Mouse (Mus musculus) testis, adult 2 months (tissue): ENCODE results near the gene Dntt. TPM values are rescaled to one million over a fixed set of nuclear protein-coding genes. Genes with fewer than 3 reads are reported as not detected.

Experiments
- H3K27ac ChIP-seq: fragments of 200-500 bp; 2 replicates; pipeline ENCODE4 v1.5.1; 2012; ENCODE audit warnings: low read depth, low read length; ENCODE audit not compliant: control insufficient read depth, insufficient read depth
- H3K27me3 ChIP-seq: fragments of 200-500 bp; 2 replicates; pipeline ENCODE4 v1.6.1; 2012; ENCODE audit warnings: mild to moderate bottlenecking, low read length, moderate library complexity; ENCODE audit not compliant: control insufficient read depth, insufficient read depth
- H3K36me3 ChIP-seq: fragments of 200-500 bp; 2 replicates; pipeline ENCODE4 v1.6.1; 2012; ENCODE audit warnings: mild to moderate bottlenecking, low read length; ENCODE audit not compliant: control insufficient read depth, insufficient read depth
- H3K4me1 ChIP-seq: fragments of 200-500 bp; 2 replicates; pipeline ENCODE4 v1.6.1; 2012; ENCODE audit warnings: low read length; ENCODE audit not compliant: control insufficient read depth, insufficient read depth
- H3K4me3 ChIP-seq: fragments of 200-500 bp; 2 replicates; pipeline ENCODE4 v1.5.1; 2012; ENCODE audit warnings: low read depth, mild to moderate bottlenecking, low read length, moderate library complexity, mixed read lengths; ENCODE audit not compliant: control insufficient read depth
- CTCF ChIP-seq: fragments of 200-500 bp; IDR thresholded peaks from 2 replicates; pipeline ENCODE4 v1.5.1; 2012; ENCODE audit warnings: low read depth, mild to moderate bottlenecking, inconsistent platforms, low read length, moderate library complexity; ENCODE audit not compliant: control insufficient read depth, insufficient read depth, insufficient replicate concordance
- POLR2A ChIP-seq: fragments of 200-500 bp; IDR thresholded peaks from 2 replicates; pipeline ENCODE4 v1.6.1; 2012; ENCODE audit warnings: low read depth, mild to moderate bottlenecking, inconsistent platforms, low read length, moderate library complexity; ENCODE audit not compliant: control insufficient read depth
- polyA plus RNA-seq: library from polyadenylated mRNA; depleted of rRNA; stranded (reverse); fragments of >200 nt; gene quantifications from 2 replicates; pipeline ENCODE4 v1.2.3, GENCODE M21; 2012; rRNA removed

The Dntt gene
- polyA plus RNA-seq, 1 experiment: 0.25 TPM

- no peaks in the 10 kb centered on the region for H3K27me3 ChIP-seq
- TF ChIP-seq CTCF (no peak), POLR2A (no peak)
- no peak overlapping the region for H3K4me3 ChIP-seq
- no peaks in the 10 kb centered on the region for H3K36me3 ChIP-seq
- no peaks in the 10 kb centered on the region for H3K4me1 ChIP-seq
- H3K27ac ChIP-seq: no peak overlapping the region
These were observed 78.5 kb downstream of the Dntt start for GRCm38 (mm10) chr19:41107530-41107929.

- TF ChIP-seq POLR2A (no peak), CTCF (no peak)
- Histone ChIP-seq H3K4me1 (no peaks in the 10 kb centered on the region), H3K27me3 (no peaks in the 10 kb centered on the region), H3K27ac (no peak overlapping the region), H3K4me3 (no peak overlapping the region), H3K36me3 (no peaks in the 10 kb centered on the region)
These were observed 79.6 kb downstream of the Dntt start for GRCm38 (mm10) chr19:41108666-41109065.

Other genes starting within 250 kb of the Dntt start
- 1.7 TPM in 2 replicates for gene Ccnj, start 198.0 kb upstream of the Dntt start, polyA plus RNA-seq
- gene Zfp518a, start 134.6 kb upstream of the Dntt start, polyA plus RNA-seq: 2.2 and 3.6 TPM in 2 replicates
- gene Blnk, start 34.7 kb upstream of the Dntt start, polyA plus RNA-seq: 1.3 and 2.2 TPM in 2 replicates
- not detected in 2 replicates for gene Opalin, start 47.8 kb downstream of the Dntt start, polyA plus RNA-seq
- gene Tll2, start 177.6 kb downstream of the Dntt start, polyA plus RNA-seq: 0.32 and 0.40 TPM in 2 replicates
- 29.6 and 40.4 TPM in 2 replicates for gene Tm9sf3, start 234.7 kb downstream of the Dntt start, polyA plus RNA-seq